19 mouse cellular contexts compared by ENCODE assay signal in genomic region chr15:51657621-51658020, GRCm38 (mm10).
"Had no signal": no experiment of that assay in that cellular context is flagged by ENCODE, and none has a peak within 500 bp of the region (broad histone marks: within the 10 kb centered on the region; RNA-seq: fewer than 3 reads in every experiment).

No protein-coding gene starts in this region.

- H3K9me3 ChIP-seq: liver, embryonic 15.5 days; midbrain, embryonic 10.5 days; neural tube, embryonic 15.5 days had no signal

- H3K36me3 ChIP-seq: liver, embryonic 15.5 days; midbrain, embryonic 10.5 days; midbrain, embryonic 13.5 days; neural tube, embryonic 13.5 days; neural tube, embryonic 15.5 days had no signal

- DNase-seq: lung, adult 18-20 months; lung, embryonic 14.5 days; lung, postnatal 10 days; lung, postnatal 4 days; retina, postnatal 1 day; right cerebral cortex, adult 18-20 months; right cerebral cortex, postnatal 25 days; right cerebral cortex, postnatal 4 days; spleen, adult 18-20 months; thymus, adult 18-20 months; thymus, postnatal 14 days; thymus, postnatal 4 days had no signal

- H3K4me1 ChIP-seq: liver, embryonic 15.5 days; midbrain, embryonic 10.5 days; midbrain, embryonic 13.5 days; neural tube, embryonic 13.5 days; neural tube, embryonic 15.5 days had no signal

- H3K4me3 ChIP-seq: liver, embryonic 15.5 days; midbrain, embryonic 10.5 days; midbrain, embryonic 13.5 days; myocyte; neural tube, embryonic 13.5 days; neural tube, embryonic 15.5 days had no signal

- H3K4me2 ChIP-seq: liver, embryonic 15.5 days; lung, embryonic 14.5 days; midbrain, embryonic 13.5 days; neural tube, embryonic 13.5 days; neural tube, embryonic 15.5 days had no signal

- H3K27ac ChIP-seq: liver, embryonic 15.5 days; midbrain, embryonic 10.5 days; midbrain, embryonic 13.5 days; neural tube, embryonic 13.5 days; neural tube, embryonic 15.5 days had no signal

- H3K27me3 ChIP-seq: liver, embryonic 15.5 days; midbrain, embryonic 13.5 days; neural tube, embryonic 13.5 days; neural tube, embryonic 15.5 days had no signal

- ATAC-seq: midbrain, embryonic 13.5 days; midbrain, embryonic 16.5 days had no signal

- H3K9ac ChIP-seq: liver, embryonic 15.5 days; lung, embryonic 14.5 days; midbrain, embryonic 13.5 days; neural tube, embryonic 13.5 days; neural tube, embryonic 15.5 days had no signal
